Mouse (Mus musculus) heart, postnatal 36 days (tissue): ENCODE data around the gene Kpna7. TPM values are rescaled to one million over a fixed set of nuclear protein-coding genes. Genes with fewer than 3 reads are reported as not detected.
A peak's percentile ranks its signal among the peaks of the same experiment; 100 is the strongest.

ENCODE experiments used
- DNase-seq, 2 experiments: peaks; one replicate each; pipeline ENCODE4 v3.0.0; 2021 to 2022
- intact Hi-C: fragments of 180-260 bp; cut with DNase I; formaldehyde crosslinking; loops from one replicate; pipeline ENCODE4 v1.15.1; 2025
- total RNA-seq, 2 experiments: library from RNA; stranded (reverse); gene quantifications; 2 replicates each; pipeline ENCODE4 v1.2.3; 2021

Kpna7 gene
- total RNA-seq, 2 experiments from 2014 or later: not detected

DNA sequence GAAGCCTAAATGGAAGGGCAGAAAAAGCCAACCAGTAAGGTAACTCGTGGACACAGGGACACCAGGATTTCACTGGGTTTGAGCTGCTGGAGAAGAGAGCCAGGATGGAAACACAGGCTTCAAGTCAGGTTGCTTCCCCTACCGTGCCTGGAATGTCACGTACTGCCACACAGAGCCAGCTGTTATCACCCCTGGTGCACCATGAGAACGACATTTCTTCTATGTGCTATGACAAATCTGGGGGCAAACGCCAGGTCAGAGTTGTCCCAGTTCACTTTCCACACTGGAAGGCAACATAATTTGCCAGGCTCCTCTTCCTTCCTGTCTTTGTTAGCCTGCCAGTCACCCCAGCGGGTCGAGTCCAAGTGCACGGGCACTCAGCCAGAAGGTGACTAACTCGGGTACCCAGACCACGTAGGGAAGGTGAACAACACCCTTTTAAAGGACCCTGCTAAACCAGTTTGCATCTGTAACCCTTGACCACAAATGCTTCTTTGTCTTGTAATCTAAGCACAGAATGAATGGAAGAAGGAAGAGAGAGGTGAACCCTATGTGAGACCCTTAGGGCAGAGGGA, 105.2 kb downstream of the Kpna7 start:
- intact Hi-C loops: no loop called here
- peak; percentile 30 to 31 for DNase-seq

DNA sequence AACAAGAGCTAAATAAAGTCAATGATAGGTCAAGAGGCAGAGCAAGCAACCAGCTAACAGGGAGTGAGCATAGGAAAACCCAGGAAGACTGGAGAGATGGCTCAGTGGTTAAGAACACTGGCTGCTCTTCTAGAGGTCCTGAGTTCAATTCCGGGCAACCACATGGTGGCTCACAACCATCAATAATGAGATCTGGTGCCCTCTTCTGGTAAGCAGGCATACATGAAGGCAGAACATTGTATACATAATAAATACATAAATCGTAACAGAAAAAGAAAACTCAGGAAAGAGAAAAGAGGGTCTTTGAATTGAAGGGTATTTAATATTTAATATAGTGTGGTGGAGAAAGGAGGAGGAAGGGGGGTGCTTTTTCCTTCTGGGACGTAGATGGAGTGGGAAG, 112.6 kb downstream of the Kpna7 start:
- no peak for DNase-seq
- intact Hi-C loops: no loop called here

DNA sequence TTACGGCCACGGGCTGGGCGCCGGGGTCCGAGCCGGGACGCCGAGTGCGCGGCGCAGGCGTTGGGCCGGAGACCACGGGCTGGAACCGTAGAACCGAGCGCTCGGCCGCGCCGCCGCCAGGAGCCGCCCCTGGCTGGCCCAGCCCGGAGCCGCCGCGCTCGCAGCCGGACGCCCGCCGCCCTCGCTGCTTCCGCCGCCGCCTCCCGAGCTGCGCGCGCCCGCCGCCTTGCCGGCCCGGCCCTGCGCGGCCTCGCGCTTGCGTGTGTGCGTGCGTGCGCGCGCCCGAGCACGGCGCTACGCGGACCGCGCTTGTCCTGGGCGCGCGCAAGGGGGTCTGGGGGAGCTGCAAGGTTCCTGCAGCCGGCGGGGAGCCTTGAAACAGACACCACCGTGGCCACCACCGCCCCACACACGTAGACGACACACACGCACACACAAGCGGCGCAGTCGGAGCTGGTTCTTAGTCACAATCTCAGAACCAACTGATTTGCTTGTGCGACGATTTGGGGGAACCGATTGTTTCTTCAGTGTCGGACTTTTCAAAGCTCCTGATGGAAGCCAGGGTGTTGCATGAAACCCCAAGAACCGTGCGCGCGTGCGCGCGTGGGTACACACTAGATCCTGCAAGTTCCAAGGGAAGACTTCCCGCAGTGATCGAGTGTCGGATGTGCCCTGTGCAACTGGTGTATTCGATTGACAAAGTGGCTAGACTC, 118.0 kb downstream of the Kpna7 start, which contains the start of gene Smurf1:
Gene Smurf1, minus strand, starts transcription at position 209 of the 713 bp plus-strand sequence.
- intact Hi-C loops: loop anchor here (2.0 to 10.0 kb wide), 2 partner anchors 51 to 201 kb away; partner anchors contain the start of genes Tmem130 and Trrap

DNA sequence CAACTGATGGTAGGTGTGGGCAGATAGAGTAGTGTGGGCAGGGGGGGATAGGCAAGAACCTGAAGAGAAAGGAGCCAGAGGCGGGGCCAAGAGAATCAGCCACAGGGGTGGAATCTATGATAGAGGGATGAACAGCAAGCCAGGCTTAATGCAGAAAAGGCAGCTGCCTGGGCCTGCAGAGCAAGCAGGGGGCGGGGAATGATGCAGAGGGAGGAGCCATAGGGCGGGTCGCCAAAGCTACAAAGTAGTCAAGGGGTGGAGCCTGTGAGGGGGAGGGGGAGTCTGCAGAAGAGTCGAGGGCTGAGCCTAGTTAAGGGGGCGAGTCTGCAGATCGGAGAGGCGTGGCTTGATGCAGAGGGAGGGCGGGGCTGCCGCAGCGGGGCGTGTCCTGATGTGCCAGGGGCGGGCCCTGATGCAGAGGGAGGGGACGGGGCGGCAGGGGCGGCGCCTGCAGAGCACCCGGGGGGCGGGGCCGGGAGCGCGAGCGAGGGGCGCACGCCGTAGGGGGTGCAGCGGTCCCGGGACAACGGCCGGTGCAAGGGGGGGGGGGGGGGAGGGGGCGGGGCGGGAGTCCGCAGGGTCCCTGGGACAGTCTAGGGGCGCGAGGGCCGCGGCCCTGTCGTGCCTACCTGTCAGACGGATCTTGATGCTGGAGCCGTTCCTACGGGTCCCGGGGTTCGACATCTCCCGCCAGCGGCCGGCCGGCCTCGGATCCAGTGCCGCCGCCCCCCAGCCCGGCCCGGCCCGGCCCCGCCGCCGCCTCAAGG, 118.8 kb downstream of the Kpna7 start:
- DNase-seq: peak; percentile 85
- intact Hi-C loops: loop anchor here (2.0 to 10.0 kb wide), 2 partner anchors 50 to 200 kb away; partner anchors contain the start of genes Tmem130 and Trrap

More for the DNA sequence above, 118.0 kb downstream of the Kpna7 start, which contains the start of gene Smurf1:
- peak; percentile 86 for DNase-seq

DNA sequence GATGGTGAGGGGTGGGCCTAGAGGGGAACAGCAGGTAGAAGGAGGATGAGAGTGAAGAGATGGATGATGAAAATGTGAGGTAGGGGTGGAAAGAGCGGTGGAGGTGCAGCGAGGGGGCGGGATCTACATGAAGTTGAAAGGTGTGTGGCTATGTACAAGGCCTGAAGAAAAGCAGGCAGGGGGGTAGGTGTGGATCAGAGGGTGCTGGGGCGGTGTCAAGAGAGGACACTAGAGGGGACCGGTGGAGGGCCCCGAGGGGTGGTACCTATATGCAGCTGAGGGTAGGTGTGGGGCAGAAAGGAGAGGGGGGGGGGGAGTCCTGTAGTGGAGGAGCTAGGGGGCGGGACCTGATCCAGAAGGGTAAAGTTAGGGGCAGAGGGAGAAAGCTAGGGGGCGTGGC, 119.4 kb downstream of the Kpna7 start:
- intact Hi-C loops: loop anchor here (2.0 to 10.0 kb wide), 2 partner anchors 50 to 200 kb away; partner anchors contain the start of genes Tmem130 and Trrap
- DNase-seq: no peak

DNA sequence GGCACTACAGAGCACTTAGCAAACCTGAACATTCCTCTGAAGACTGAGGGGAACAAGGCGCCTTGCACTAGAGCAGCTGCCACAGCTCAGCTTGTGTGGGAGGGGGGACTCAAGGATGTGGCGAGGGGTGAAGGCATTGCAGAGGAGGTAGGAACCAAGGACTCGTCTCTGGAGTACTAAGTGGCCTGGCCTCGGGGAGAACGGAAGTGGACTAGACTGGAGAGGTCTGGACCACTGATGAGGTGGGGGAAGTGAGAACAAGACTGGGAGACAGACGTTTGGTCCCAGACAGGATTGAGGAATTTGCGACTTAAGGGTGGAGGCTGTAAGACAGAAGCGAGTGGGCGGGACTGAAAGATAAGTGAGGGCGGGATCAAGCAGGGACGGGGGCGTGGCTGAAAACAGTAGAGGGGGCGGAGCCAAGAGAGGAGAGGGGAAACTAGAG, 120.0 kb downstream of the Kpna7 start:
- DNase-seq: peak; percentile 63 to 65
- intact Hi-C loops: loop anchor here (2.0 to 10.0 kb wide), 2 partner anchors 49 to 199 kb away; partner anchors contain the start of genes Tmem130 and Trrap

DNA sequence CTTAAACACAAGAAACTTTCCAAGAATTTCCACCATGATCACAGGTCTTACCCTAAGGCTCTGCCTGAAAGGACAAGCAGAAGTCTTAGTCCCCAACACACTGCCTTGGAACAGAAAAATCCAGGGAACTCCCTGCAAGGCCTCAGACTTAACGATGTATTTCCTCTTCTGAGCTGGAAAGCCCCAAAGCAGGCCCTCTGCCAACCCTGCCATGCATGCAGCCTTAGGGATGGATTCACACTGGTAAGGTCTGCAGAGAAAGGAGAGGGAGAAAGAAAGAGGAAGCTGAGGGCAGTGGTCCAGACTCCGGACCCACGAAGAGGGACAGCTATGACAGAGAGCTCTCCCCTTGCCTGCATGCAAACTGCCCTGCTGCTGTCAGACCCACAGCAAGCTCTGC, 120.4 kb downstream of the Kpna7 start:
- peak; percentile 24 to 34 for DNase-seq

DNA sequence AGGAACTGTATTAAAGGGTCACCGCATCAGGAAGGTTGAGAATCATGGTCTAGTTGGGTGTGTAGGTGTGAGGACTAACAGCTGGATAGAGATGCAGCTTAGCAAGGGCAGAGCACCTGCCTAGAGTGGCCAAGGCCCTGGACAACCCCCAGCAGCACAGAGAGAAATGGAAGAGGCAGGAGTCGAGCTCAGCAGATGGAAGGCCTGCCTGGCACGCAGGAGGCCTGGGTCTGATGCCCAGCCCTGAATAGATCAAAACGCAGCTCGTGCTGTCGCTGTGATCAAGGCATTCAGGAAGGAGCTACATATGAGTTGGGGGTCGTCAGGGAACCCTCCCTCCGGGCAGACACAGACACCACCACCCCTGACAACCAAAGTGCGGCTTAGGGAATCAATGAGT, 125.6 kb downstream of the Kpna7 start:
- intact Hi-C loops: no loop called here
- no peak for DNase-seq

More for the DNA sequence above, 120.4 kb downstream of the Kpna7 start:
- intact Hi-C loops: loop anchor here (10.0 kb wide), 1 partner anchor 199 kb away; the partner anchor contains the start of genes Tmem130 and Trrap

DNA sequence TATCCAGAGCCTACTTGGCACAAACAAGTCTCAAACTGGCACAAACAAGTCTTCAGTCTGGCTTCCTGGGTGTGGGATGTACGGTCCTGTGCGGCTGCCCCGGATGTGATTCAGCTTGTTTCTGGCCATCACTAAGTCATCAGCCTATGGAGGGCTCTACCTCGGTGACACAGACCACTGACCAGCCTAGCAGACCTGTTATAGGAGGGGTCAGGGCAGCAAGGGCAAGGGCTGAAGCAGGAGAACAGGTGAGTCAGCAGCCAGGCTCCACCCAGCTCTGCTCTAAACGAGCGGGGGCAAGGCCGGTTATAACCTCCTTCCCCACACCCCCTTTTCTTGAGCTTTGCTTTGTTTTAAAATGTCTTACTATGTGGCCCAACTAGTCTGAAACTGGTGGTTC, 129.4 kb downstream of the Kpna7 start:
- intact Hi-C loops: no loop called here
- DNase-seq: no peak

DNA sequence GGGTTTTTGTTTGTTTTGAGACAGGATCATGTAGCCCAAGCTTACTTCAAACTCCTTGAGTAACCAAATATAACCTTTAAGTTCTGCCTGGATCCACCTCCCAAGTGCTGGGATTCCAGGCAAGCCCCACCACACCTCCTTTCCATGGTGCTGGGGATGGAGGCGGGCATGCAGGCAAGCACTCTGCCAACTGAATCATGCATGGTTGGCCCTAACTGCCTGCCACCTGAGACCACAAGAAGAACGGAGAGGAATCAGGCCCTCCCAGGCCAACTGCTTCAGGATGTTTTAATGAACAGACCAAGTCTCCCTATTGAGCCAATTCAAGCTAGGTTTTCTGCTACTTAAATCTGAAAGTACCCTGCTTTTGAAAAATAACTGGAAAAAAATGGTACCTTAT, 131.2 kb downstream of the Kpna7 start:
- no peak for DNase-seq
- intact Hi-C loops: no loop called here

DNA sequence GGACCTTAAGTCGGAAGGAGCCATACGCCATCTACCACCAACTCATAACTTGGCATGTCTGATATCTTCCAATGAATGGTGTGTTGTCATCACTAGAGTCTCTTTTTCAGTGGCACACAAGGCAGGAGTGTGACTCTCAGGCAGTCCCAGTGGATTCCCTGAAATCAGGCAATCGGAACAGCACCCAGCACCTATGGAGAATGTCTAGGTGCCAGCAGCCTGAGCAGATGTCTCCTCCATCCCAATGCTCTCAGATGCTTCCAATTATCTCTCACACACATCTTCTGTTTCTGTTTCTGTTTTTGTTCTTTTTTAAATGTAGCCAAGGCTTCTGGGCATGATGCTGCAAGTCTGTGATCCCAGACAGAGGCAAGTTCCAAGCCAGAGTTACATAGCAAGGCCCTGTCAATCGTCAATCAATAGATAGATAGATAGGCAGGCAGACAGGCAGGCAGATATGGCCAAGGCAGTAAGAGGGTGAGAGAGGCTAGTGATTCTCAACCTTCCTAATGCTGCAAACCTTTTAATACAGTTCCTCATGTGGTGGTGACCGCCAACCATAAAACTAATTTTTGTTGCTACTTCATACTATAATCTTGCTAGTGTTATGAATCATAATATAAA, 133.3 kb downstream of the Kpna7 start:
- intact Hi-C loops: no loop called here
- DNase-seq: no peak

DNA sequence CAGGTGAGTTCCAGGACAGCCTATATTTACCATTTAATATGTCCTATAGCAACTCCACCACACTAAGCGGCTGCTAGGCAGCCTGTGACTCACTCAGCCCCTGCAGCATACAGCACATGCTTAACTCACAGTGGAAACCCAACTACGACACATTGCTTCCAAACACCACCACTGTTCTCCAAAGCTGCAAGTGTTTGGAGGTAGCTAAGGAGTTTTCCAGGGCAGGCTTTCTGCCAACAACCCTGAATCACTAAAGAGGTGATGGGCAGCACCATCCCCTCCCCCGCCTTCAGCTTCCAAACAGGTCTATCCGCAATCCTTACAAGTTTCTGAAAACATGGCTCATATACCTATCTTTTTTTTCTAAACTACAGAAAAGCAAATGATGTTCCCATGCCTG, 134.0 kb downstream of the Kpna7 start:
- intact Hi-C loops: no loop called here
- DNase-seq: no peak

DNA sequence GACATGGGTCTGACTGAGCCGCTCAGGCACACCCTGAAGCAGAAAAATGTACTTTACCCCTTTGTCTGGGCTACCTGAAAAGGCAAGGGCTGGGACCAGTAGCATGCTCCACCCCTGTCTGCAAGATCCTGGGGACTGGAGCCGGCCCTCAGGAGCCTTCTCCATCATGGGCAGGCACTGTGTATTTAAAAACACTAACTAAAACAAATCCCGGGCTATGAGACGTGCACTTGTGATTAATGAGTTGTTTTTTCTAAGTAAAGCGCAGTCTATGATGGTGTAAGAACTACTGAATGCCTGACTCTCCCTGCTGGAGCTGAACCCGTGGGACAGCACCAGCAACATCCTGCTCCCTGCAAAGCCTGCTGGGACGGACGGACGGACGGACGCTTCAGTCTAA, 135.4 kb downstream of the Kpna7 start:
- DNase-seq: no peak
- intact Hi-C loops: no loop called here

DNA sequence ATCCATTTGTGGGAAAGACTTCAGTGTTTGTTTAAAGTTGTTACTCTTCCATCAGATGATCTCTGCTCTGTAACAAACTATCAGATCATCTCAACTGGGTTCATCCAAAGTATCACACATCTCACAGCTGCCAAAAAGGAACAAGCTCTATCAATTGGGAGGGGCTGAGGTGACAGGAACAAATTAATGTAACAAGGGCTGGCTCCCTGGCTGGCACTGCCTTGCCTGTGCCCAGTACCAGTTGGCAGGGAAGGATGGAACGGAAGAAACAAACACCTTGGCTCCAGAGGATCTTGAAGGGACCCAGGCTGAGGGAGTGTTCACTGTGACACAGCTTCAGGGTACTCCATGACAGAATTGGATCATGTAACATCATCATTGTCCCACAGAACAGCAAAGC, 135.8 kb downstream of the Kpna7 start:
- intact Hi-C loops: no loop called here
- no peak for DNase-seq

DNA sequence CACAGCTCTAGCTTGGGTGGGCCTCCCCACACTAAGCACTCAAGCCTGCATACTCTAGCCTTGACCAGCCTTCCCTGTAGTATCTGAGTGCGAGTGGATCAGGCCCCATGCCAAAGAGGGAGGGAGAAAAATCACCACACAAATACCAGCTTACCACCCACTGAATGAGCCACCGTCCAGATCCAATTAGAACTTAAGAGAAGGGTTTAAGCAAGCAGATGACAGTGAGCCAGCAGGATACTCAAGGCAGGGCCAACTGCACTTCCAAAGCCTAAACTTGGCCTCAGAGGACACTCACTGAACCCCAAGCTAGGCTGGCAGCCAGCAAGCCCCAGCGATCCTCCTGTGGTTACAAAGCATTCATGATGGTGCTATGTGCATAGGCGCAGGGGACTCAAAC, 137.8 kb downstream of the Kpna7 start:
- intact Hi-C loops: no loop called here
- no peak for DNase-seq

DNA sequence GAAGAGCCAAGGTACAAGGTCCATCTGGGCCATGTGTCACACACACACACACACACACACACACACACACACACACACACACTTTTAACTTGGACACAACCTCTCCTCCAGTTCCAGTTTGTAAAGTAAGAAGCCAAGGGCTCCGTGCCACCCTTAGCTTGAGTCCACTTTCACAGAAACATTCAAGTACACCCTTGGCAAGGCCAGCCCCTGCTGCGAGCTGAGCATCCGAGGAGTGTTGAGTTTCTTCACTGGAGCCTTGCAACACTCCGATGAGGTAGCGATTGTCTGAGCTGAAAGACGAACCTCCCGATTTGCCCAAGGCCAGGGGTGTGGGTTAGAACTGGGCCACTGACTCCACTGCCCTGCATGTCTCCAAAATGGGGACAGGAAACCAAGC, 138.9 kb downstream of the Kpna7 start:
- intact Hi-C loops: no loop called here
- no peak for DNase-seq

DNA sequence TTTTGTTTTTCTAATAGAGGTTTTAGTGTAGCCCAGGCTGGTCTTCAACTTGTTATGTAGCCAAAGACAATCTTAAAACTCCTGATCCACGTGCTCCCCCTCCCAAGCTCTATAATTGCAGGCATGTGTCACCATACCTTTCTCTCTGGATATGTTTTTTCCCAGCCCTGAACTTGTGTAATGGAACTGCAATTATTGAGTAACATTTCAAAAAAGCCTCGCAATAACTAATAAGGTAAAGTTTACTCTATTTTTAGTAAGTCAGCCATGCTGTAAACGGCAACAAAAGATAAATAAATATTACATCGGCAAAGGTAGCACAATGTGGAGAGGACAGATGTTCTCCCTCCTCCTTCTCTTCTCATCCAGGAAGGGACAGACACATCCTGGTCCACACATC, 139.5 kb downstream of the Kpna7 start:
- DNase-seq: no peak
- intact Hi-C loops: no loop called here

DNA sequence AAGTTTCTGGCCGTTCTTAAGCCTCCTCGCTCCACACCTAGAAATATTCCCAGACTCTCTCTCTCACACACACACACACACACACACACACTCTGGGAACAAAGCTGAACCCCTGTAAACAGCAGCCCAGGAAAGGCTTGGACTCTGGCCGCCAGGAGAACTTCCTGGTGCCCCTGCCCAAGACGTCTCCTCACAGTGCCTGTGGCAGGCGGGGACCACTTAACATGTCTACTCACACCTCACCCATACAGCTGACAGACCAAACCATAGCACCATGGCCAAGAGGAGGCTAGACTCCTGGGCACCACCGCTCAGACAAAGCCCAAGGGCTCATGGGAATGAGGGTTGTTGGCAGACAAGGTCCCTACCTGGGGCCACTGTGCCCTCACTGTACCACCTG, 140.5 kb downstream of the Kpna7 start:
- DNase-seq: no peak

DNA sequence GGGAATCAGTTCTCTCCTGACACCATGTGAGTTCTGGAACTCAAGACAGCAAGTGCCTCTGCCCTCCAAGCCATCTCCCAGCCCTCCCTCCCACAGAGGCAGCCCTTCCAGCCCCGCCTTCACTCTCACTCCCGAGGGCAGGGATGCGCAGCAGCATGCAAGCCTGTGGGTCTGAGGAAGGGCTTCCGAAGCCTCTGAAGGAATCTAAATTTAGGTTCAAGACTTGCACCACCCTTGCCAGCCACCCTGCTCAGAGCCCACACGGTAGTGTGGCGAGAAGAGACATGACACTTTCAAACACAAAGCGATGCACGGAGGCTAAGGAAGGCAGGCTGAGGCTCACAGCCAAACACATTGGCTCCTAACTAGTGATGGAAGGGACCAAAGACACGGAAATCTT, 141.4 kb downstream of the Kpna7 start:
- intact Hi-C loops: no loop called here
- no peak for DNase-seq

More for the DNA sequence above, 140.5 kb downstream of the Kpna7 start:
- intact Hi-C loops: no loop called here

DNA sequence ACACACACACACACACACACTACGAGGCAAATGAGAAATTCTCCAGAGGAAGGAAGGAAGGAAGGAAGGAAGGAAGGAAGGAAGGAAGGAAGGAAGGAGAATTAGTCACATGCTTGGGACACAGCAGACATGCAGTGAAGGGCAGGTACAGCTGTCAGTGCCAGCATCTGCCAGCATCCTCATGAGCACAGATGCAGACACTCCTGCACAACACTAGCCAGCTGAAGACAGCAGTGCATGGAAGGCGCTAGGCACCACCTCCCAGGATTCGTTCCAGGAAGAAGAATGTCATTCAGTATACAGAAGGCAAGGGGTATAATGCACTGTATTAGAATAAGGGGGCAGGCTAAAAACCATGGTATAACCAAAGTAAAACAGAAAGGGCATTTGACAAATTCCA, 142.9 kb downstream of the Kpna7 start:
- intact Hi-C loops: no loop called here
- DNase-seq: no peak

DNA sequence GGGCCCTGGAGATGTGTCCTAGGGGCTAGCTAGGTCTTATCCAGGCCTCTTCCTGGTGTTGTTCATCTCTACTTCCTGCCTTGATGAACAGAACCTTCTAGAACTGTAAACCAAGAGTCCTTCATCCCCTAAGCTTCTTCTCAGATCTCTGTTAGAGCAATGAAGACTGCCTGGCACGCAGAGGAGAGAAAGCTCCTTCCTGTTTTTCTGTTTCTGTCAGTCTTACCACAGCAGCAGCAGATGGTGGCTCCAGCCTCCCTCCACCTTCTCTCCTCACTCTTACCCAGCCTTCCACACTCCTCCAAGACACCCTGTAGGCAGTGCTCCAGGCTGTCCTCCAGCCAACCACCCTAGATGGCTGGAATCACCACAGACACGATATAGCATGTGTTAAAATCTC, 146.5 kb downstream of the Kpna7 start:
- no peak for DNase-seq
- intact Hi-C loops: no loop called here
